Mouse (Mus musculus) stomach, embryonic 14.5 days (tissue): ENCODE results near the gene Mycl. TPM values are rescaled to one million over a fixed set of nuclear protein-coding genes. Genes with fewer than 3 reads are reported as not detected.

ENCODE experiments used
- ATAC-seq: fragments of 200-750 bp; cut with Nextera tagmentation; 2 replicates; pipeline ENCODE4 v1.8.0; 2017; ENCODE audit warnings: low read depth, moderate TSS enrichment; ENCODE audit not compliant: insufficient number of reproducible peaks, insufficient read depth, low FRiP score
- H3K27ac ChIP-seq: fragments of 300-500 bp; sonication (generic); 2 replicates; pipeline ENCODE4 v1.5.1; 2014; ENCODE audit warnings: mild to moderate bottlenecking, low read length, moderate library complexity, mixed read lengths
- H3K27me3 ChIP-seq: fragments of 300-500 bp; sonication (generic); 2 replicates; pipeline ENCODE4 v1.6.1; 2014; ENCODE audit warnings: low read length, control low read depth, mixed read lengths; ENCODE audit not compliant: control insufficient read depth, insufficient read depth
- H3K36me3 ChIP-seq: fragments of 300-500 bp; sonication (generic); 2 replicates; pipeline ENCODE4 v1.6.1; 2014; ENCODE audit warnings: mild to moderate bottlenecking, control low read depth, low read length, moderate library complexity, mixed read lengths; ENCODE audit not compliant: control insufficient read depth, insufficient read depth
- H3K4me1 ChIP-seq: fragments of 300-500 bp; sonication (generic); 2 replicates; pipeline ENCODE4 v1.6.1; 2014; ENCODE audit warnings: low read length, control low read depth, mixed read lengths; ENCODE audit not compliant: control insufficient read depth, insufficient read depth
- H3K4me2 ChIP-seq: fragments of 300-500 bp; sonication (generic); replicated peaks from 2 replicates; pipeline ENCODE4 v1.6.1; 2014; ENCODE audit warnings: low read depth, low read length, control low read depth
- H3K4me3 ChIP-seq: fragments of 300-500 bp; sonication (generic); 2 replicates; pipeline ENCODE4 v1.5.1; 2014; ENCODE audit warnings: low read depth, low read length, control low read depth
- H3K9ac ChIP-seq: fragments of 300-500 bp; sonication (generic); replicated peaks from 2 replicates; pipeline ENCODE4 v1.6.1; 2014; ENCODE audit warnings: low read depth, mild to moderate bottlenecking, control low read depth, low read length, moderate library complexity, mixed read lengths
- H3K9me3 ChIP-seq: fragments of 300-500 bp; sonication (generic); 2 replicates; pipeline ENCODE4 v1.6.1; 2016; ENCODE audit warnings: low read depth, low read length, control low read depth; ENCODE audit not compliant: control insufficient read depth
- WGBS: fragments of 180-500 bp; shearing (Covaris S2); extraction: QIAGEN DNeasy Blood & Tissue Kit; methylation state at CpG from one replicate; pipeline ENCODE4 v1.1.7; 2014; 5-methylcytosine and 5-hydroxymethylcytosine counted together
- polyA plus RNA-seq: library from polyadenylated mRNA; unstranded; fragments of >200 nt; fragmentation: Nextera tagmentation; extraction: Ambion mirVana; gene quantifications from 2 replicates; pipeline ENCODE4 v1.2.1, GENCODE M21; 2014

Gene Mycl
- polyA plus RNA-seq, 1 experiment from 2014 or later = 26.9 TPM

- WGBS = 42% methylated on average over 3 of the region's 3 CpGs
- ATAC-seq = no peak
Observed at GRCm38 (mm10) chr4:123013949-123014406, 18.5 kb downstream of the Mycl start.

DNA sequence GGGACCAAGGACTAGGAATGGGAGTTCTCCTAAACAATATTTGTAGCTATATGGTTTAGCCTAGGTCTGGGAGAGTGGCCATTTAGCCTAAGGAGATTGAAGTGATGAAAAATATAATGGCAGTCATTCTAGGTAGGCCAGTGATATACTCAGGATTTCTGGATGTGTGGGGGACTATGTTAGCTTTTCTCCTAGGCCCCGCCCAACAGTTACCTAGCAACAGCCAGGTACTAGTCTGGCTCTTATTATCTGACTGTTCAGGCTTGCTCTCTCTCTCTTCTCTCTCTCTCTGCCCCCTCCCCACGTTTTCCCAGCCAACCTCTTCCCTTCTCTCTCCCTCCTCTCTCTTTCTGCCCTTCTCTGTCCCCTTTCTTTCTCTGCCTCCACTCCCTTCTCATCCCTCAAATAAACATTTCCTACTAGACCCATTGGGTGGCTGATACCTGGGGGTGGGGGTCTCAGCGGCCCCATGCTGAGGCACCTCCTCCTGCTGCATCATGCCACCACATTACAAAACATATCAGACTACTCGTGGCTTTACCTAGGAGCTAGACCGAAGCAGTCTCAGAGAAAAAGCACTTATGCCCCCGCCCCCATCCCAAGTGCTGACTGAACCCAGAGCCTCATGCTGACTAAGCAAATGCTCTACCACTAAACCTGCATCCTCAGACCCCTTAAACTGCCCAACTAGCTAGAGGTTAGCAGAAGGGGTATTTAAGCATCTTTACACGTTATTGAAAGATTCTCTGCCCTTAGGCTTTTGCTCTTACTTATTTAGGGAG, 19.2 kb downstream of the Mycl start:
- no peak overlapping the region for H3K9ac ChIP-seq
- no peaks in the 10 kb centered on the region for H3K36me3 ChIP-seq
- no peak overlapping the region for H3K4me3 ChIP-seq
- H3K4me1 ChIP-seq = peaks cover 11% of the 10 kb centered on the region; the same call in 1 of the 2 replicates
- no peak overlapping the region for H3K27ac ChIP-seq
- H3K27me3 ChIP-seq = no peaks in the 10 kb centered on the region
- no peaks in the 10 kb centered on the region for H3K9me3 ChIP-seq
- no peak overlapping the region for H3K4me2 ChIP-seq
- no peak for ATAC-seq
- 37% methylated on average over 7 of the region's 7 CpGs for WGBS

More at GRCm38 (mm10) chr4:123013949-123014406, 18.5 kb downstream of the Mycl start:
- no peak overlapping the region for H3K9ac ChIP-seq
- H3K9me3 ChIP-seq = no peaks in the 10 kb centered on the region
- H3K27ac ChIP-seq = no peak overlapping the region
- no peak overlapping the region for H3K4me3 ChIP-seq
- no peaks in the 10 kb centered on the region for H3K36me3 ChIP-seq
- H3K4me2 ChIP-seq = no peak overlapping the region
- no peaks in the 10 kb centered on the region for H3K27me3 ChIP-seq
- H3K4me1 ChIP-seq = peaks cover 11% of the 10 kb centered on the region; the same call in 1 of the 2 replicates

GRCm38 (mm10) chr4:123016451-123016957, 21.1 kb downstream of the Mycl start, which contains the start of gene Trit1:
Gene Trit1 (plus strand): TSS chr4:123016597.
- ATAC-seq = peak; percentile 95
- H3K27ac ChIP-seq = peak within 1 kb of the TSS; percentile 90
- H3K4me1 ChIP-seq = peaks cover 11% of the 10 kb centered on the region; the same call in 1 of the 2 replicates
- H3K4me3 ChIP-seq = peak within 1 kb of the TSS; percentile 94
- WGBS = under 1% methylated on average over 34 of the region's 34 CpGs
- H3K9me3 ChIP-seq = no peaks in the 10 kb centered on the region
- peak within 1 kb of the TSS; percentile 76 for H3K9ac ChIP-seq
- H3K36me3 ChIP-seq = no peaks in the 10 kb centered on the region
- peak within 1 kb of the TSS; percentile 96 for H3K4me2 ChIP-seq
- H3K27me3 ChIP-seq = no peaks in the 10 kb centered on the region

DNA sequence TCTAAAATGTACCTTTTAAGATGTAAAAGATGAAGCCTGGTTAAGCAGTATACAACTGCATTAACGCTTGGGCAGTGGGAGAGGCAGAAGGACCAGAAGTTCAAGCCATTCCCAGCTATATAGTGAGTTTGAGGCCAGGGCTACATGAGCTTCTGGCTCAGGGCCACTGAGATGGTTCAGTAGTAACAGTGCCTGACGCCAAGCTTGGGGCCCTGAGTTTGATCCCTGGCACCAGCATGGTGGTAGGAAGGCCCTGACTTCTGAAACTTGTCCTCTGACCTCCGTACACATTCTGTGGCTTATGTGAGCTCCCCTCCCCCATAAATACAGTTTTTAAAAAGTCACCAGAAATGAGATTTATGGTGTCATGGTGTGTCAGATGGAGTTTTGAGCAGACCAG, 26.1 kb downstream of the Mycl start:
- no peaks in the 10 kb centered on the region for H3K36me3 ChIP-seq
- WGBS = 91% methylated on average over 3 of the region's 3 CpGs
- no peak overlapping the region for H3K4me3 ChIP-seq
- no peak overlapping the region for H3K4me2 ChIP-seq
- H3K27ac ChIP-seq = no peak overlapping the region
- H3K9me3 ChIP-seq = no peaks in the 10 kb centered on the region
- peaks cover 14% of the 10 kb centered on the region; the same call in 1 of the 2 replicates for H3K4me1 ChIP-seq
- no peak for ATAC-seq
- H3K27me3 ChIP-seq = no peaks in the 10 kb centered on the region
- H3K9ac ChIP-seq = no peak overlapping the region

- ATAC-seq = no peak
- Histone ChIP-seq H3K4me2 (no peak overlapping the region), H3K4me3 (no peak overlapping the region), H3K9me3 (no peaks in the 10 kb centered on the region), H3K27ac (no peak overlapping the region), H3K27me3 (no peaks in the 10 kb centered on the region), H3K36me3 (0 out of 2 replicates have a peak, but pooled peaks cover 1% of the 10 kb centered on the region), H3K9ac (no peak overlapping the region), H3K4me1 (peaks cover 7% of the 10 kb centered on the region; the same call in 1 of the 2 replicates)
- no CpG with 5 or more reads among the region's 1 CpGs for WGBS
Observed at GRCm38 (mm10) chr4:123022896-123023295, 27.4 kb downstream of the Mycl start.

- no peak overlapping the region; the same call in 1 of the 2 replicates for H3K27ac ChIP-seq
- WGBS = 71% methylated on average over 2 of the region's 2 CpGs
- peaks cover 9% of the 10 kb centered on the region; the same call in 1 of the 2 replicates for H3K36me3 ChIP-seq
- no peak overlapping the region for H3K9ac ChIP-seq
- no peaks in the 10 kb centered on the region for H3K27me3 ChIP-seq
- ATAC-seq = no peak
- no peaks in the 10 kb centered on the region for H3K9me3 ChIP-seq
- no peak overlapping the region for H3K4me2 ChIP-seq
- H3K4me3 ChIP-seq = no peak overlapping the region
- H3K4me1 ChIP-seq = 0 out of 2 replicates have a peak, but pooled peaks cover 3% of the 10 kb centered on the region
Observed at GRCm38 (mm10) chr4:123025418-123025817, 30.0 kb downstream of the Mycl start.

- H3K9me3 ChIP-seq = no peaks in the 10 kb centered on the region
- WGBS = 93% methylated on average over 13 of the region's 13 CpGs
- no peak for ATAC-seq
- no peak overlapping the region for H3K4me3 ChIP-seq
- H3K27ac ChIP-seq = no peak overlapping the region; the same call in 1 of the 2 replicates
- H3K27me3 ChIP-seq = no peaks in the 10 kb centered on the region
- peaks cover 11% of the 10 kb centered on the region for H3K36me3 ChIP-seq
- H3K4me1 ChIP-seq = 0 out of 2 replicates have a peak, but pooled peaks cover 3% of the 10 kb centered on the region
- H3K4me2 ChIP-seq = no peak overlapping the region
- H3K9ac ChIP-seq = no peak overlapping the region
Observed at GRCm38 (mm10) chr4:123026161-123026560, 30.7 kb downstream of the Mycl start.

- H3K9me3 ChIP-seq = no peaks in the 10 kb centered on the region
- no peak overlapping the region for H3K4me2 ChIP-seq
- no peak overlapping the region for H3K4me3 ChIP-seq
- H3K27ac ChIP-seq = no peak overlapping the region
- 0 out of 2 replicates have a peak, but pooled peaks cover 3% of the 10 kb centered on the region for H3K4me1 ChIP-seq
- no peak for ATAC-seq
- H3K9ac ChIP-seq = no peak overlapping the region
- WGBS = 87% methylated on average over 4 of the region's 4 CpGs
- peaks cover 15% of the 10 kb centered on the region for H3K36me3 ChIP-seq
- H3K27me3 ChIP-seq = no peaks in the 10 kb centered on the region
Observed at GRCm38 (mm10) chr4:123026597-123026996, 31.1 kb downstream of the Mycl start.
